Mouse (Mus musculus): Measurements from ENCODE around the gene Htra1.

DNA sequence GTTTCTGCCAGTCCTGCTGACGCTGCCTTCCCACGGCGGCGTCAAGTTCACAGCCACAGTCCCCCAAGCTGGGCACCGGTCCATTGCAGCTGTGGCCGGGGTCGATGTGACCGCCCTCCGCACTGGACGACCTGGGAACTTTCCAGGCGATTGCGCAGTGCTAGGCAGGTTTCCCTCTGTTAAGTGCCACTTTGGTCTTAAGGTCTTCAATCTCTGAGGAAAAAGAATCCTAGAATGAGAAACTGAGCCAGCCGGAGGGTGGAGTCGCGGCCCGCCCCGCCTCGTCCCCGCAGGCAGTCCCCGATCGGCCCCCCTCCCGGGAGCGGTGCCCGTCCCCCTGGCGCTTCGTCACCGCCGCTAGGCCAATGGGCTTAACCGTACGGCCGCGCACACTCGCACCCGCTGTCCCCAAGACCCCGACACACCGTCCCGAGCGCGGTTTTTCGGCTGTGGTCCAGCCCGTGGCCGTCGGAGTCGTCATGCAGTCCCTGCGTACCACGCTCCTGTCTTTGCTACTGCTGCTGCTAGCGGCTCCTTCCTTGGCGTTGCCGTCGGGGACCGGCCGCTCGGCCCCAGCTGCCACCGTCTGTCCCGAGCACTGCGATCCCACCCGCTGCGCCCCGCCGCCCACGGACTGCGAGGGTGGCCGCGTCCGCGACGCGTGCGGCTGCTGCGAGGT, at the start of gene Htra1:
- TF ChIP-seq CTCF (IDR thresholded peaks at IDR 0.05; ENCODE audit: control insufficient read depth, insufficient read depth, insufficient replicate concordance, low read depth, low read length) = no peak
- TF ChIP-seq POLR2A (IDR thresholded peaks at IDR 0.05; ENCODE audit: control insufficient read depth, low read depth, low read length) = no peak
